Mouse (Mus musculus) mesoderm, embryonic 11.5 days (tissue): ENCODE data around the gene Emilin3.

ENCODE experiments used
- DNase-seq: peaks from one replicate; pipeline ENCODE4 v3.0.0-alpha.2; 2012; ENCODE audit warnings: low read depth, low spot score

Gene Emilin3

DNA sequence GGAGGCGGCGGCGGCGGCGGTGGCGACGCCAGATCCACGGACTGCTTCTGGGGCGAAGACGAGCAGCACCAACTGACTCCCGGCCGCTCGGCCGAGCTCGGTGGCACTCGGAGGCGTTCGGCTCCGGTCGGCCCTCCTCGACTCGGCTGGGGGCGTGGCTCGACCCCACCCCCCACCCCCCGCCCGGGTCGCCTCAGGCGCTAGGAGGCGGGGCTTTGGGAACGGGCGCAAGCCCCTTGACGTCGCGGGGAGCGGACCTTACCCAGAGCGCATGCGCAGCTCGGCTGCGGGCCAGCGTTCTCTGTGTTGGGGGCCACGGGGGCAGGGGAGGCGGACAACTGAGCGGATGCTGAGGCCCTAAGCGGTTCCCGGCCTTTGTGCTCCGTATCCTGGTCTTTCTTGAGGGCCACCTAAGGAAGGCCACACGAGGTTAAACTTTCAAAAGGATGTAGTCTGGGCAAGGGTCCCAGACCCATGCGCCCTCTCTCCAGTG is 39.2 kb downstream of the Emilin3 start, which contains the start of gene Zhx3:
TSS of gene Zhx3 (minus strand) at position 109 of the 493 bp plus-strand sequence.
- peak; percentile 97 for DNase-seq

DNA sequence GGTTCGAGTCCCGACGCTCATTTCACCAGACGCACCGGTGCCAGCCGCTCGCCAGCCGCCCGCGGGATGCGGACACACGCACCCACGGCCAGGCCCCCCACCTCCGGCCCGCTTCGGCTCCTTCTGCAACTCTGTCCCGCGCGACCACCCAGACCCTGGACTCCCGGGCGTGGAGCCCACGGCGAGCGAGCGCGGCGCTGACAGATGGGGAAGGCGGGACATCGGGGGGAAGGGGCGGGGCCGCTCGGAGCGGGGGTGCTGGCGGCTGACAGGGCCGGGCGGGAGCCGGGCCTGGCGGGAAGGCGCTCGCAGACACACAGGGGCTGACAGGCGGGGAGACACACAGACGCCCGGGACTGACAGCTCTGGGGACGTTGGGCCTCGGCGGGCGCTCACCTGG is 39.7 kb downstream of the Emilin3 start:
- peak; percentile 64 for DNase-seq

DNA sequence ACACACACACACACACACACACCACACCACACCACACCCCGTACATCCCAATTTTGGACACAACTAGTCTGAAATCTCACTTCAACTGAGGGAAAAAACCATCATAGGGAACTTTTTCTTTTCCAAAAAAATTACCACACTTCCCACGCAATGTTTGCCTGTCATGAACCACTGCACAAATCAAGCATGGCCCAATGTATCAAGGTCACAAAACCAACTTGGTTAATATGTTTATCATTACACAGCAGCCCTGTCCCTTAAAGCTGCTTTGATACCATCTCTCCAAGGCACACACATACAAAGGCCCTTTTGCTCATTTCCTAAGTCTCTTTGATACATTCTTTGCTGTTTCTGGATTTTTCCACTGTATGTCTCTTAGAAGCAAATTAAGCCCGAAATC is 40.8 kb downstream of the Emilin3 start:
- DNase-seq = no peak

DNA sequence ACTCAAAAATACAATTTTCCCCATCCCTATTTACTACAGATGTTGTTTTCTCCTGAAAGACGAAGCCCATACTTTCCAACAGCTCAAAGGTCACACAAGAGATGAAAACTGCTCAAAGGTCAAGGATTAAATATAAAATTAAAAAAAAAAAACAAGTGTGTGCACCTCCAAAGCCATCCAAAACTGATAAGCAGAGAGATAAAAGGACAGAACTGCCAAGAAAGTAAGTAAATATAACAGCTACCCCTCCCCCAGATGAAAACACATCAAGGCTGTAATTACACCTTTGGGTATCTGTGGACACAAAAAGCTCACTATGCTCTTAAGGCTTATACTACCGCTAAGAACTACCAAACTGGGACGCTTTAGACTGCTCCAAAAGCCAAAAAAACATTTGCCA is 42.7 kb downstream of the Emilin3 start:
- no peak for DNase-seq

DNA sequence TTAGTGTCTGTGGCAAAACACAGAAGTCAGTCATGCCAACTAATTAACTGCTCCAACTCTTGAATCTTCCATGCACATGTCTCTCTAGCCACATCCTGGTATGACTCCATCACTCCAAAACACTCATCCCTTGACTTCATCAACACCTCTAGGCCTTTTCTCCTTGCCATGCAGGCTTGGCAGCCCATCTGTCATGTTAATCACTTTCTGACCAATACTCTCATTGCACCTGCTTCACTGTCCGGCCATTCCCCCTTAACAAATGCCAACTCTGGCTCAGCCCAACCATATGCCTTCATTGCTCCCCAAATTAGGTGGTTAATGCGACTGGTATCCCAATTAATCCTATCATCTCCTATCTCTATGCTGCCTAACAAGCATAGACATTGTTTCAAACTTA is 46.9 kb downstream of the Emilin3 start:
- no peak for DNase-seq

DNA sequence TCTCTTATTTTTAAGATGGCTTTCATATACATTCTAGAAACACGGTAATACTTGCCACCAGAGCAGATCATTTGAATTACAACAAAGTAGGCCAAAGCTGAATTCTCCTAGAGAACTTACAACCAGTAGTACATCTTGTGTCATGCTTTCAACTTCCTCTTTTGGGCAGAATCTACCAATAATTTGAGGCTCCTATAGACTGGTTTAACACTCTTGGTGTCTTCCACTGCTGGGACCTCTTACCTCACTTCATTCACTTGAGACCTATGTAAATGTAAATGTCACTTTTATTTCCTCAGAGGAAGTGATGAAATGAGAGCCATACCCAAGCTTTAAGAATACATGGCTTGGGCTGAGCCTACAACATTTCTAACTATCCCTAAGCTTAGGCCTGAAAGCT is 48.0 kb downstream of the Emilin3 start:
- no peak for DNase-seq

DNA sequence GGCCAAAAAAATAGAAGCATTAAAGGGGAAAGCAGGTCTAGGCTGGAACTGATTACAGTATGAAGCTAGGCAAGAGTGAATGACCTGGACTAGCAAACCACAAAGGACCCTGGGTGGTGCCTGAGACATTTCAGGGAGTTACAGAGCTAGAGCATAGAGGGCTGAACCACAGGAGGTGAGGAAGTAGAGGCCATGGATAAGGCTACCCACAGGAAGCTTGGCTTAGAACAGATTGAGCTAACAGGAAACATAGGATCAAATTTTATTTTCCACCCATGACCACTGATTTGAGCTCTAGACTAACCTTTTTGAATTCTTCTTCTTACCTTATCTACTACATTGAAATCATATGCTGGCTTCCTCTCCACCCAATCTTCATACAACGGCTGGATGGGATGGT is 51.8 kb downstream of the Emilin3 start:
- DNase-seq = no peak
